Mouse (Mus musculus) left cerebral cortex, postnatal 36 days (tissue): ENCODE measurements around the gene Slc5a6. TPM values are rescaled to one million over a fixed set of nuclear protein-coding genes. Genes with fewer than 3 reads are reported as not detected.
"Not testable (repeated sequence)": the region's sequence is repeated elsewhere in the genome, so short reads cannot be mapped to it uniquely, and the experiment has no call there.

Experiments used
- DNase-seq, 2 experiments: peaks; one replicate each; pipeline ENCODE4 v3.0.0; 2021 to 2022; ENCODE audit warnings: low spot score in 2 of 2, mixed read lengths in 1 of 2
- intact Hi-C: fragments of 180-260 bp; cut with DNase I; formaldehyde crosslinking; loops from one replicate; pipeline ENCODE4 v1.15.1; 2025
- total RNA-seq, 2 experiments: library from RNA; stranded (reverse); gene quantifications; 2 replicates each; pipeline ENCODE4 v1.2.3; 2021

The Slc5a6 gene
- total RNA-seq, 2 experiments from 2014 or later = 14.4 to 17.9 TPM

DNA sequence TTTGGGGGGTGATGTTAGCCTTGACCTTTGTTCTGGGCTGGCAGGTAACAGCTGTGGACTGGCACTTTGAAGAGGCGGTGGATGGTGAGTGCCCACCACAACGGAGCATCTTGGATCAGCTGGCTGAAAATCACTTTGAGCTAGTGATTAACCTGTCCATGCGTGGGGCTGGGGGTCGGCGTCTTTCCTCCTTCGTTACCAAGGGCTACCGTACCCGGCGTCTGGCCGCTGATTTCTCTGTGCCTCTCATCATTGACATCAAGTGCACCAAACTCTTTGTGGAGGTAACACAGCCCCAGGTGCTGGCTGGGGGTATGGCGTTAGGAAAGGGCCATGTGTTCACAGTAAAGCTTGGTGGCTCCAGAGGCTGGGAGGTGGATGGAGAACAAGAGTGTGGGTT lies 23.1 kb upstream of the Slc5a6 start:
- no peak for DNase-seq
- intact Hi-C loops = no loop called here

GRCm38 (mm10) chr5:31071059-31071458 lies 22.3 kb upstream of the Slc5a6 start:
- intact Hi-C loops = no loop called here
- DNase-seq = no peak

GRCm38 (mm10) chr5:31069810-31070209 lies 21.1 kb upstream of the Slc5a6 start:
- intact Hi-C loops = no loop called here

DNA sequence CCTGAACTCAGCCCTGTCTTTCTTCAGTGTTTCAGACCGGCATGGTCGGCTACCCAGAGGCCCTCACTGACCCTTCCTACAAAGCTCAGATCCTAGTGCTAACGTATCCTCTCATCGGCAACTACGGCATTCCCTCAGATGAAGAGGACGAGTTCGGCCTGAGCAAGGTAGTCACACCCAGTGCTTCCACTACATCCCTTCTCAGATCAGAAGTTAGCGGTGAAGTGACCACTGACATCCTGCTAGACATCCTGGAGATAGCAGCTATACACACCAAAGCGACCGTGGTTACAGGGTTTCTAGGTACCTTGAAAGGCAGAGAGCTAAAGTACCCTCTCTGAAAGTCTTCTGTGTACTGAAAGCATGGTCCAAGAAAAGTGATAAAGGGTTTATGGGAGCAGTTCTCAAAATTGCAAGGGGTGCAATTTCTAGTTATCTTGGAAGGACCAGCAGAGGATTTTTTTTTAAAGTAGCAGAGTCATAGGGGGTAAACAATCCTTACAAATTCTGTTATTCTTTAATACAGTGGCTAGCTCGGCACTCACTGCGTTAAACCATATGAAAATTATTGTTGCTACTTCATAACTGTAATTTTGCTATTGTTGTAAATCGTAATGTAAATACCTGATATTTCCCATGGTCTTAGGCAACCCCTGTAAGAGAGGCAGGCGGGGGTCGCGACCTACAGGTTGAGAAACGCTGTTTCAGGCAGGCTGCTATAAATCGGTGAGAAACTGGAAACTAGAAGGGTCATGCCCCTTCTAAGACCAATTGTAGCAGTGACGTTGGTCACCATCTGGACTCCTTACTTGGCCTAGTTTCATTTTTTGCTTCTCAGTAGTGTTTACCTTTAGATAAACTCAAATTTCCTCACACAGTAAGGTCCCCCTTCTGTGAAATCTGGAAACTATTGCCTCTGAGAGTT lies 6.8 kb upstream of the Slc5a6 start:
- intact Hi-C loops = no loop called here
- DNase-seq = no peak

More at GRCm38 (mm10) chr5:31069810-31070209, 21.1 kb upstream of the Slc5a6 start:
- no peak for DNase-seq

DNA sequence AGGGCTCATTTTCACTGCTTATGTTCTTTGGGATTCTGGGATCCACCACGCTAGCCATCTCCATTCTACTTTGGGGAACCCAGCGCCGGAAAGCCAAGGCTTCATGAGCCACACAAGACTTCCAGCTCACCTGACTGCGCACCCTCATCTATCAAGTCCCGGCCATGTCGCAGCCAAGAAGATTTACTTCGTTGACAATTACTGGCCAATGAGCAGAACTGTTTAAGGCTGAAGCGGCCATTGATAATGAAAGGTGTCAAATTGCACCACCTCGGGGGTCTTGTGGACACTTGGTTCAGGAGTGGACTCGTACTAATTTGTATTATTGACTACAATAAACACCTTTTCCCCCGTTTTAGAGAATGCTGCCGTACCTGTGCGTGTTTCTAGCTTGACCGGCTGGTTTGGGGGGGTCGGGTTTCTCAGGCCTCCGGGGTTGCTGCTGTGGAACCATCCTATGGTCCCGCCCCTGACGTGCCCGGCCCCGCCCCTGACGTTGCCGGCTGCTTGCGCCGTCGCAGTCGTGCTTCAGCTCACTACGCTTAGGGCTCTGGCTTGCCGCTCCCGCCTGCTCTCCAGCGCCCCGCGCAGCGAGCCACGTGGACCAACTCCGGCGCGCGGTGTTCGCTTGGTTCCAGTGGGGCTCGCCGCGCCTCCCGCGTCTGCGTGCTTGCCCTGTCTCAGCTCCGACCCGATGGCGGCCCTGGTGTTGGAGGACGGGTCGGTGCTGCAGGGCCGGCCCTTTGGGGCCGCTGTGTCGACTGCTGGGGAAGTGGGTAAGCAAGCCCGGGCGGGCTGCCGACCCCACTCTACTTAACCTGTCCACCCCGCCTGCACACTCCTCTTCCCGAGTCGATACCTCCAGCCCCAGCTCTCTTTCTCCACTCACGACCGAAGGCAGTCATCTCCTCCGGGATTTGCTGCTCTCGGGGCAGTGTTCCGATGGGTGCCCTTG lies 5.8 kb upstream of the Slc5a6 start, which contains the start of gene Cad:
TSS of gene Cad (plus strand) at position 520 of the 955 bp plus-strand sequence.
- intact Hi-C loops = no loop called here

DNA sequence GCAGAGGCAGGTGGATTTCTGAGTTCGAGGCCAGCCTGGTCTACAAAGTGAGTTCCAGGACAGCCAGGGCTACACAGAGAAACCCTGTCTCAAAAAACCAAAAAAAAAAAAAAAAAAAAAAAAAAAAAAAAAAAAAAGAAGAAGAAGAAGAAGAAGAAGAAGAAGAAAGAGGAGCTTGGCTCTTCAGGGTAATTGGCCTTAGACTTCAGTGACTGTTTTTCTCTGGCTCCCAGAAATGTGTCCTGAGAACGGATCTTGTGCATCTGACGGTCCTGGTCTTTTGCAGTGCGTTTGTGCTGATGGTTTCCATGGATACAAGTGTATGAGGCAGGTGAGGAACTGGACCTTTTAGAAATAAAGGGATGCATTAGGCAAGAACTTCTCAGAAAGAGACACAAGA lies 5.0 kb upstream of the Slc5a6 start:
- DNase-seq, intact Hi-C loops: not testable (repeated sequence)

More for the DNA sequence above, 5.8 kb upstream of the Slc5a6 start, which contains the start of gene Cad:
- DNase-seq = peak; percentile 94 to 96

DNA sequence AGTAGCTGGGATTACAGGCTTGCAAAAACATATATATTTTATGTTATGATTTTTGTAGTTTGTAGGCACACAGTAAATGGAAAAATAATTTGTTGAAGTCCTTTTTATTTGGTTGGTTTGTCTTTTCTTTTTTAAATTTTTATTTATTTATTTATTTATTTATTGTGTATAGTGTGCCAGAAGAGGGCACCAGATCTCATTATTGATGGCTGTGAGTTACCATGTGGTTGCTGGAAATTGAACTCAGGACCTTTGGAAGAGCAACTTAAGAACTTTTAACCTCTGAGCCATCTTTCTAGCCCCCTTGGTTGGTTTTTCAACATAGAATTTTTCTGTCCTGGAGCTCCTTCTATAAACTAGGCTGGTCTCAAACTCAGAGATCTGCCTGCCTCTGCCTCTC lies 1.7 kb upstream of the Slc5a6 start:
- DNase-seq = no peak
- intact Hi-C loops = no loop called here

DNA sequence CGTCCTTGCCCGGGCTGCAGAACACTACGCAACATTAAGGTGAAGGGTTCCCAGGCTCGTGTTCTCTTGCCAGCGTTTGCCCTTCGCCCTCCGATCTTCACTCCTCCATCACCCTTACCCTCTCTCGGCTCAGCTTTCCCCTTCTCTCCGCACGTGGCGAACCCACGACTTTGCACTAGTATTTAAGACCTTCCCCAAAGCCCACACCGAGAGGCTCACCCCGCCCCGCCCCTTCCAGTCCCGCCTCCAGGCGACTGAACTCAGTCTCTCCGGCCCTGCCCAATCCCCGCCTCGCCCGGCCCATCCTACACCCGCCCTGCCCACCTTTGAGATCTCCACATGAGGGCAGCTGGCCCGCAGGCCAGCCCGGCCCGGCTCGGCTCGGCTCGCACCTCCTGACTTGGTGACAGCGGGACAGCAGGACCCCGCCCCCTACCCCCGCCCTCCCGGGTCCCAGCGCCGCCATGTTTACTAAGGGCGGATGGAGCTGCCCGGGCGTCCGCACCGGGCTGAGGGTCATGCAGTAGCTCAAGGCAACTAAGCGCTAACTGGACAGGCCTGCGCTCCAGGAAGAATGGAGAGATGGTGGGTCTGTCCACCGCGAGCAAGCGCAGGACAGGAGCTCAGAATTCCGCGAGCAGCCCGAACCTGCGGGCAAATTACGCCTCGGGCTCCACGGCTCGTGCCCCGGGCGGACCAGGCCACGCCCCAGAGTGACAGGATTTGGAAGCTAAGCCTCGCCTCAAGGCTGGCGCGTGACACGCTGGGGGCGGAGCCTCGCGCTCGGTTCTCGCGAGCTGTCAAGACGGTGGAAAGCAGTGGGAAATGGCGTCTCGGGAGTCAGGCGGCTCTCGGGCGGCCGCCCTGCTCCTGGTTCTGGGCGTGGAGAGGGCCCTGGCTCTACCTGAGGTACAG lies 619 bp downstream of the Slc5a6 start, which contains the start of gene Atraid:
TSS of gene Atraid (plus strand) at position 465 of the 915 bp plus-strand sequence.
- peak; percentile 98 to 99 for DNase-seq
- intact Hi-C loops = loop anchor here (5.0 kb wide), 1 partner anchor 86 kb away; the partner anchor contains the start of gene Preb

GRCm38 (mm10) chr5:31047074-31047473 lies 1.6 kb downstream of the Slc5a6 start:
- no peak for DNase-seq
- intact Hi-C loops = loop anchor here (5.0 kb wide), 1 partner anchor 85 kb away; the partner anchor contains the start of gene Preb

GRCm38 (mm10) chr5:31046416-31046815 lies 2.3 kb downstream of the Slc5a6 start:
- intact Hi-C loops = loop anchor here (5.0 kb wide), 1 partner anchor 84 kb away; the partner anchor contains the start of gene Preb
- DNase-seq = no peak

DNA sequence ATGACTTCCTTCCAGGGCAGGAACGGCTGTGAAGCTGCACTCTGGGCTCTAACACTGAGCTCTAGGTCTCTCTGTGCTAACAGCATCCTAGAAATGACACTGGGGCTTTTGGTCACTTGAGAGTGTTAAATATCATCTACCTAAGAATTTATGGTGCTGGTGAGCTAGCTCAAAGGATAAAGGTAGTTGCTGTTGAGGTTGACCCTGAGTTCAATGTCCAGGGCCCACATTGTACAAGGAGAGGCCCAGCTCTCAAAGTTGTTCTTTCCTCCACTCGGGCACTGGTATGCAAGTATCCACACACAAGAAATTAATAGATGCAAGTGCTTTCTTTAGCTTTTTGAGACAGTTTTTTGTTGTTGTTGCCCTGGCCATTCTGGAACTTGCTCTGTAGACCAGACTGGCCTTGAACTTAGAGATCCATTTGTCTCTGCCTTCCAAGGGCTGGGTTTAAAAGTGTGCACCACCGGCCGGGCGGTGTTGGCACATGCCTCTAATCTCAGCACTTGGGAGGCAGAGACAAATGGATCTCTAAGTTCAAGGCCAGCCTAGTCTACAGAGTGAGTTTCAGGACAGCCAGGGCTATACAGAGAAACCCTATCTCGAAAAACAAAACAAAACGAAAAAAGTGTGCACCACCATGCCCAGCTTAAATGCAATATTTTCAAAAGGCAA lies 10.4 kb downstream of the Slc5a6 start:
- DNase-seq = no peak
- intact Hi-C loops = no loop called here

- DNase-seq, intact Hi-C loops: not testable (repeated sequence)
Observed at GRCm38 (mm10) chr5:31036556-31036955, 12.2 kb downstream of the Slc5a6 start.

GRCm38 (mm10) chr5:31034669-31035068 lies 14.1 kb downstream of the Slc5a6 start:
- intact Hi-C loops = no loop called here
- DNase-seq = no peak

DNA sequence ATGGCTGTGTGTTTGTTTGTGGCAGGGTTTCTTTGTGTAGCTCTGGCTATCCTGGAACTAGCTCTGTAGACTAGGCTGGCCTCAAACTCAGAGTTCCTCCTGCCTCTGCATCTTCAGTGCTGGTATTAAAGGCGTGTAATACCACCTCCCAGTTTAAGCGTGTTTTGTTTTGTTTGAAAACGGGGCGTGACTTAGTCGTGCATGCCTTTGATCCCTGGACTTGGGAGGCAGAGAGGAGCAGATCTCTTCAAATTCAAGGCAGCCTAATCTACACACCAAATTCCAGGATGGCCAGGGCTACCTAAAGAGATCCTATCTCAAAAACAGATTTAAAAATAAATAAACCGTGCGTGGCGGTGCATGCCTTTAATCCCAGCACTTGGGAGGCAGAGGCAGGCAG lies 17.2 kb downstream of the Slc5a6 start:
- intact Hi-C loops = no loop called here
- no peak for DNase-seq

- intact Hi-C loops = no loop called here
Observed at GRCm38 (mm10) chr5:31030926-31031325, 17.8 kb downstream of the Slc5a6 start.

DNA sequence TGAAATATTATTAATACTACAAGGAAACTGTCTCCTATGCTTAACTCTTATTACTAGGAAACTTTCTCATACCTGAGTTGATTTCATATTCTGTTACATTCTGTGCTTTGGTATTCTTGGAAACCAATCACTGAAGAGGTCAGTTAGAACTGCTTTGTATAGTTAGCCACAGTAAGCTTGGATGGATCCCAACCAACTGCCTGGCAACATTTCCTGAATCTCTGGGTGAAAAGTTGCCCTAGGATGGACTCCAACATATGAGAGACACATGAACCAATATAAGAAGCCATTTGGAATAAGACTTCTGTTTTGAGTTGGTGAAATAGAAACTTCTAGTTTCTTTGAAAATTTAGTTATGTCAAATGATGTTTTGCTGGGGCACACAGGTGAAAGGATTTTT lies 24.1 kb downstream of the Slc5a6 start:
- DNase-seq = no peak
- intact Hi-C loops = no loop called here

More at GRCm38 (mm10) chr5:31030926-31031325, 17.8 kb downstream of the Slc5a6 start:
- DNase-seq = no peak

GRCm38 (mm10) chr5:31023254-31023653 lies 25.5 kb downstream of the Slc5a6 start:
- DNase-seq = no peak
- intact Hi-C loops = no loop called here

- intact Hi-C loops = no loop called here
Observed at GRCm38 (mm10) chr5:31022690-31023089, 26.0 kb downstream of the Slc5a6 start.

More at GRCm38 (mm10) chr5:31022690-31023089, 26.0 kb downstream of the Slc5a6 start:
- no peak for DNase-seq
